Mouse (Mus musculus) brain, embryonic 14.5 days (tissue): ENCODE measurements at regions not wholly inside any gene's neighbourhood (a gene's known extent, or its start where the extent isn't known, plus 50 kb on each side); places are given as distances from the start of the nearest gene placed in this dataset.

Experiments used
- DNase-seq: peaks from one replicate; pipeline ENCODE4 v3.0.0-alpha.2; 2011; ENCODE audit warnings: low read depth
- CTCF ChIP-seq: fragments of 200-500 bp; IDR thresholded peaks from 2 replicates; pipeline ENCODE4 v1.5.1; 2012; ENCODE audit warnings: inconsistent platforms, mild to moderate bottlenecking, moderate library complexity, borderline replicate concordance; ENCODE audit not compliant: insufficient read depth, insufficient read length; ENCODE audit errors: extremely low read depth
- POLR2A ChIP-seq: fragments of 200-500 bp; IDR thresholded peaks from 2 replicates; pipeline ENCODE4 v1.6.1; 2012; ENCODE audit warnings: mild to moderate bottlenecking, inconsistent platforms, borderline replicate concordance; ENCODE audit not compliant: poor library complexity, insufficient read depth, insufficient read length, severe bottlenecking; ENCODE audit errors: extremely low read depth

DNA sequence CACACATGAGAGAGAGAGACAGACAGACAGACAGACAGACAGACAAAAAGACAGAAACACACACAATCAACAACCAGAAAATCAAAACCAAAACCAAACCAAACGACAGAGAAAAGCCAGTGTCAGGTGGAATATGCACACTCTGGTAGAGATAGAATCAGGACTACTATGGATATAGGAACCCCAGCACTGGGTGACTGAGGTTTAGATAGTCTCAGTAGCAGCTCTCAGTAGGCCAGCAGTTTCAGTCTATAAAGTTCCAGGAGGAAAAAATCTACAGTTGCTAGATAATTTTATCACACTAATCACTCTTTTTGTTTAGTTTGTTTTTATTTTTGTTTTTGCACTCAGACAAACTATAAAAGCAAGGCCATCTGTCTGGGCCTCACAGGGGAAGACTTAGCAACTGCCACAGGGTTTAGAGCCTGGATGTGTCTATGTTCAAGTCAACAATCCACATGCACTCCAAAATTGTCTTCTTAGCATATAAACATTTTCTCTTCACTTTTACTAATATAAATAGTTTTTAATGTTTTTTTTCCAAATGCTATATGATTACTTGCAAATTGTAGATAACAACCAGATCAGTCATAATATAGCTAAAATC, 718.2 kb downstream of the Trim52 start:
- no peak for TF ChIP-seq POLR2A
- no peak for TF ChIP-seq CTCF
- no peak for DNase-seq

GRCm38 (mm10) chr14:106835705-106836104, 729.7 kb downstream of the Trim52 start:
- no peak for DNase-seq
- no peak for TF ChIP-seq POLR2A
- no peak for TF ChIP-seq CTCF

GRCm38 (mm10) chr14:106836179-106836578, 730.2 kb downstream of the Trim52 start:
- TF ChIP-seq CTCF (no peak), POLR2A (no peak)
- DNase-seq, result peak; percentile 96
